Mouse (Mus musculus) C2C12 (cell line): ENCODE data around the gene Ago3.

Experiments used
- CTCF ChIP-seq: IDR thresholded peaks from one replicate; pipeline ENCODE4 v1.5.1; 2011; ENCODE audit not compliant: control insufficient read depth, insufficient read depth, insufficient read length
- FOSL1 ChIP-seq: IDR thresholded peaks from one replicate; pipeline ENCODE4 v1.8.0; 2011; ENCODE audit warnings: mild to moderate bottlenecking, low read length; ENCODE audit not compliant: poor library complexity, insufficient read depth, severe bottlenecking
- MYOG ChIP-seq: IDR thresholded peaks from one replicate; pipeline ENCODE4 v1.6.1; 2011; ENCODE audit not compliant: control insufficient read depth, insufficient read length; ENCODE audit errors: extremely low read depth
- USF1 ChIP-seq: IDR thresholded peaks from one replicate; pipeline ENCODE4 v1.6.1; 2011; ENCODE audit warnings: low read depth, mild to moderate bottlenecking, control low read depth, moderate library complexity

GRCm38 (mm10) chr4:126316443-126317040 is 112.8 kb downstream of the Ago3 start:
- no peak for TF ChIP-seq CTCF
- no peak for TF ChIP-seq USF1
- TF ChIP-seq FOSL1 = no peak
- TF ChIP-seq MYOG = no peak
